Mouse (Mus musculus) forebrain, embryonic 14.5 days (tissue): ENCODE measurements at regions not wholly inside any gene's neighbourhood (a gene's known extent, or its start where the extent isn't known, plus 50 kb on each side); places are given as distances from the start of the nearest gene placed in this dataset.
A peak's percentile ranks its signal among the peaks of the same experiment; 100 is the strongest.

Experiments used
- ATAC-seq: fragments of 200-750 bp; cut with Nextera tagmentation; 2 replicates; pipeline ENCODE4 v1.8.0; 2017; ENCODE audit warnings: mild to moderate bottlenecking, moderate library complexity
- DNase-seq: peaks from one replicate; pipeline ENCODE4 v3.0.0-alpha.2; 2015; ENCODE audit warnings: low spot score
- H3K27ac ChIP-seq: fragments of 300-500 bp; sonication (generic); 2 replicates; pipeline ENCODE4 v1.5.1; 2014; ENCODE audit warnings: low read depth, mild to moderate bottlenecking, control low read depth, low read length, moderate library complexity
- H3K27me3 ChIP-seq: fragments of 300-500 bp; sonication (generic); replicated peaks from 2 replicates; pipeline ENCODE4 v1.6.1; 2014; ENCODE audit warnings: low read length, control low read depth, mixed read lengths; ENCODE audit not compliant: control insufficient read depth, insufficient read depth
- H3K36me3 ChIP-seq: fragments of 300-500 bp; sonication (generic); 2 replicates; pipeline ENCODE4 v1.6.1; 2014; ENCODE audit warnings: low read length, control low read depth; ENCODE audit not compliant: control insufficient read depth, insufficient read depth
- H3K4me1 ChIP-seq: fragments of 300-500 bp; sonication (generic); 2 replicates; pipeline ENCODE4 v1.6.1; 2014; ENCODE audit warnings: antibody characterized with exemption, low read length, control low read depth; ENCODE audit not compliant: control insufficient read depth, insufficient read depth
- H3K4me2 ChIP-seq: fragments of 300-500 bp; sonication (generic); 2 replicates; pipeline ENCODE4 v1.6.1; 2014; ENCODE audit warnings: mild to moderate bottlenecking, control low read depth, low read length
- H3K4me3 ChIP-seq: fragments of 300-500 bp; sonication (generic); 2 replicates; pipeline ENCODE4 v1.5.1; 2014; ENCODE audit warnings: low read depth, low read length, control low read depth
- H3K9ac ChIP-seq: fragments of 300-500 bp; sonication (generic); 2 replicates; pipeline ENCODE4 v1.6.1; 2014; ENCODE audit warnings: mild to moderate bottlenecking, low read length, control low read depth, moderate library complexity
- H3K9me3 ChIP-seq: fragments of 300-500 bp; sonication (generic); replicated peaks from 2 replicates; pipeline ENCODE4 v1.6.1; 2016; ENCODE audit warnings: low read length, control low read depth, mixed read lengths; ENCODE audit not compliant: control insufficient read depth
- WGBS: fragments of 180-500 bp; shearing (Covaris S2); extraction: QIAGEN DNeasy Blood & Tissue Kit; methylation state at CpG from one replicate; pipeline ENCODE4 v1.1.7; 2014; 5-methylcytosine and 5-hydroxymethylcytosine counted together

GRCm38 (mm10) chr4:81924120-81924519, 481.5 kb upstream of the Mpdz start:
- no peak for ATAC-seq
- Histone ChIP-seq H3K9ac (no peak overlapping the region), H3K27ac (no peak overlapping the region), H3K4me2 (no peak overlapping the region), H3K9me3 (no peaks in the 10 kb centered on the region), H3K4me1 (peaks cover 13% of the 10 kb centered on the region; the same call in 1 of the 2 replicates), H3K27me3 (no peaks in the 10 kb centered on the region), H3K36me3 (no peaks in the 10 kb centered on the region), H3K4me3 (no peak overlapping the region)
- peak; percentile 11 for DNase-seq
- WGBS: 72% methylated on average over 1 of the region's 1 CpGs

GRCm38 (mm10) chr4:81922876-81923275, 480.3 kb upstream of the Mpdz start:
- Histone ChIP-seq H3K36me3 (no peaks in the 10 kb centered on the region), H3K4me2 (no peak overlapping the region), H3K27me3 (no peaks in the 10 kb centered on the region), H3K9ac (no peak overlapping the region), H3K9me3 (no peaks in the 10 kb centered on the region), H3K4me1 (peaks cover 13% of the 10 kb centered on the region; the same call in 1 of the 2 replicates), H3K4me3 (no peak overlapping the region), H3K27ac (no peak overlapping the region)
- ATAC-seq (no peak), DNase-seq (peak; percentile 49)
- WGBS: 81% methylated on average over 3 of the region's 3 CpGs

GRCm38 (mm10) chr4:81914971-81915370, 472.4 kb upstream of the Mpdz start:
- H3K27me3 ChIP-seq: no peaks in the 10 kb centered on the region
- no peaks in the 10 kb centered on the region for H3K36me3 ChIP-seq
- DNase-seq: no peak
- ATAC-seq: no peak
- no peaks in the 10 kb centered on the region for H3K9me3 ChIP-seq
- H3K4me3 ChIP-seq: no peak overlapping the region
- H3K27ac ChIP-seq: no peak overlapping the region
- no peaks in the 10 kb centered on the region for H3K4me1 ChIP-seq
- H3K9ac ChIP-seq: no peak overlapping the region
- 95% methylated on average over 2 of the region's 2 CpGs for WGBS
- no peak overlapping the region for H3K4me2 ChIP-seq

GRCm38 (mm10) chr4:81913296-81913695, 470.7 kb upstream of the Mpdz start:
- H3K27ac ChIP-seq: no peak overlapping the region
- WGBS: 73% methylated on average over 10 of the region's 10 CpGs
- no peaks in the 10 kb centered on the region for H3K9me3 ChIP-seq
- H3K36me3 ChIP-seq: no peaks in the 10 kb centered on the region
- H3K4me1 ChIP-seq: no peaks in the 10 kb centered on the region
- DNase-seq (no peak), ATAC-seq (no peak)
- no peak overlapping the region for H3K4me3 ChIP-seq
- no peaks in the 10 kb centered on the region for H3K27me3 ChIP-seq
- no peak overlapping the region for H3K4me2 ChIP-seq
- H3K9ac ChIP-seq: no peak overlapping the region

- H3K36me3 ChIP-seq: no peaks in the 10 kb centered on the region
- 72% methylated on average over 1 of the region's 1 CpGs for WGBS
- no peaks in the 10 kb centered on the region for H3K9me3 ChIP-seq
- ATAC-seq (no peak), DNase-seq (no peak)
- H3K27ac ChIP-seq: no peak overlapping the region
- H3K4me2 ChIP-seq: no peak overlapping the region
- H3K4me1 ChIP-seq: no peaks in the 10 kb centered on the region
- no peak overlapping the region for H3K4me3 ChIP-seq
- no peak overlapping the region for H3K9ac ChIP-seq
- no peaks in the 10 kb centered on the region for H3K27me3 ChIP-seq
Measured at GRCm38 (mm10) chr4:81912653-81913052, 470.0 kb upstream of the Mpdz start.

GRCm38 (mm10) chr4:81899961-81900540, 457.4 kb upstream of the Mpdz start:
- Histone ChIP-seq H3K4me1 (0 out of 2 replicates have a peak, but pooled peaks cover 2% of the 10 kb centered on the region), H3K27ac (no peak overlapping the region), H3K9me3 (no peaks in the 10 kb centered on the region), H3K4me2 (no peak overlapping the region), H3K9ac (no peak overlapping the region), H3K27me3 (no peaks in the 10 kb centered on the region), H3K36me3 (no peaks in the 10 kb centered on the region), H3K4me3 (no peak overlapping the region)
- DNase-seq: peak; percentile 14
- WGBS: 74% methylated on average over 5 of the region's 5 CpGs
- no peak for ATAC-seq

- Histone ChIP-seq H3K4me2 (no peak overlapping the region), H3K36me3 (no peaks in the 10 kb centered on the region), H3K4me3 (no peak overlapping the region), H3K27me3 (no peaks in the 10 kb centered on the region), H3K9ac (no peak overlapping the region), H3K4me1 (0 out of 2 replicates have a peak, but pooled peaks cover 2% of the 10 kb centered on the region), H3K27ac (no peak overlapping the region), H3K9me3 (no peaks in the 10 kb centered on the region)
- ATAC-seq: no peak
- WGBS: 80% methylated on average over 2 of the region's 2 CpGs
- DNase-seq: no peak
Measured at GRCm38 (mm10) chr4:81898661-81899060, 456.0 kb upstream of the Mpdz start.

GRCm38 (mm10) chr4:81897451-81897850, 454.8 kb upstream of the Mpdz start:
- no peaks in the 10 kb centered on the region for H3K36me3 ChIP-seq
- no peak overlapping the region for H3K4me3 ChIP-seq
- no peaks in the 10 kb centered on the region for H3K9me3 ChIP-seq
- H3K9ac ChIP-seq: no peak overlapping the region
- H3K27ac ChIP-seq: no peak overlapping the region
- H3K27me3 ChIP-seq: no peaks in the 10 kb centered on the region
- ATAC-seq (no peak), DNase-seq (no peak)
- no peak overlapping the region for H3K4me2 ChIP-seq
- 91% methylated on average over 5 of the region's 5 CpGs for WGBS
- 0 out of 2 replicates have a peak, but pooled peaks cover 2% of the 10 kb centered on the region for H3K4me1 ChIP-seq

- H3K36me3 ChIP-seq: no peaks in the 10 kb centered on the region
- ATAC-seq: no peak
Measured at GRCm38 (mm10) chr4:81868941-81869340, 426.3 kb upstream of the Mpdz start.

More at GRCm38 (mm10) chr4:81868941-81869340, 426.3 kb upstream of the Mpdz start:
- Histone ChIP-seq H3K9me3 (no peaks in the 10 kb centered on the region), H3K4me3 (no peak overlapping the region), H3K9ac (no peak overlapping the region), H3K4me2 (no peak overlapping the region), H3K4me1 (no peaks in the 10 kb centered on the region), H3K27me3 (no peaks in the 10 kb centered on the region), H3K27ac (no peak overlapping the region)
- WGBS: 98% methylated on average over 2 of the region's 2 CpGs
- DNase-seq: no peak
